Mouse (Mus musculus) adrenal gland, postnatal 14 days (tissue): ENCODE measurements around the gene Tsfm. TPM values are rescaled to one million over a fixed set of nuclear protein-coding genes. Genes with fewer than 3 reads are reported as not detected.
"Not testable (repeated sequence)": the region's sequence is repeated elsewhere in the genome, so short reads cannot be mapped to it uniquely, and the experiment has no call there.

Source experiments
- DNase-seq: peaks from one replicate; pipeline ENCODE4 v3.0.0; 2021; ENCODE audit warnings: mixed read lengths
- long read RNA-seq, 2 experiments: library from polyadenylated mRNA; stranded (forward); transcript quantifications; one replicate each; pipeline ENCODE4 v2.0.0; 2021
- total RNA-seq: library from RNA; stranded (reverse); gene quantifications from 2 replicates; pipeline ENCODE4 v1.2.3, GENCODE M21; 2021

Gene Tsfm
- 57.6 and 58.7 TPM in 2 replicates for total RNA-seq
- long read RNA-seq, experiment 1, transcript Tsfm-201 (6 exons, 1,206 nt) = major isoform, 116 of 124 reads
- long read RNA-seq, experiment 1, partial matches to known transcripts = 0 of 124 reads
- long read RNA-seq, experiment 1, other reads (novel, unspliced or antisense) = 7 of 124 reads
- long read RNA-seq, experiment 2, transcript Tsfm-201 (6 exons, 1,206 nt) = major isoform, 77 of 92 reads
- long read RNA-seq, experiment 2, partial matches to known transcripts = 3 of 92 reads
- long read RNA-seq, experiment 2, other reads (novel, unspliced or antisense) = 11 of 92 reads

DNA sequence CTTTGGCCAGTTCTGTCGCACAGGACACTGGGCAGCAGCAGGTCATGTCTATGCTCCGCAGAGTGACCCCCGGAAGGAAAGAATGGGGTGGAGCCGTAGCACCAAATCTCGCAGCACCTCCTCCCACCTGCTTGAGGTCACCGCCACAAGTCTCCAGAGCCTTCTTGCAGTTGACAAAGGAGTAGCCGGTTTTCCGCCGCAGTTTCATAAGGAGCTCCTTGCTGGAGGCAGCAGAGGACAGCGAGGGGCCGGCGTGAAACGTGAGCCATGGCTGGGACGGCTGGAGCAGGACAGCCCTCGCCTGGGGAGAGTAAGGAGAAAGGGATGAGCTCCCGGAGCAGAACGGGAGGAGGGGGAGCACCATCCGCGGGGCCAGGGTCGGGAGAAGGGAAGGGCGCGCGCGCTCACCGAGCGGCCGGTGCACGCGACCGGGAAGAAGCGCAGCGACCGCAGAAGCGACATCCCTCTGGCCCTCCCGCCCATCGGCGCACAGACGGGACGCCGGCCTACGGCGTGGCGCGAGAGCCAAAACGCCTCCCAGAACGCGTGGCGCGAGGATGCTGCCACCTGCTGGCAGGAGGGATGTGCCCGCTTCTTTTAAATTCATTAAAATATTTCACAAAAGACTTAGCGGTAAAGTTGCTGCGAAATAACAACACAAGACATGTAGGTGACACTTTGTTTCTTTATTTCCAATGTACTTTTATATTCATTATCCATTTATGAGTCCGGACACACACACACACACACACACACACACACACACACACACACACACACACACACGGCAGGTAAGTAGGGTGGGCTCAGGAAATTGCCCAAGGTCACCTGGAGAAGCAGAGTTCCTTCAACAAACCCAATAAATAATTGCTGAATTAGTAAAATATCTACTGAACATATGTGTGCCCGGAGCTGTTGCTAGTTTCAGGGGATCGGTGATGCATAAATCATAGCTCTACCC, at the start of gene Tsfm:
TSS of gene Tsfm (minus strand) at position 505 of the 961 bp plus-strand sequence.
- peak; percentile 96 for DNase-seq

DNA sequence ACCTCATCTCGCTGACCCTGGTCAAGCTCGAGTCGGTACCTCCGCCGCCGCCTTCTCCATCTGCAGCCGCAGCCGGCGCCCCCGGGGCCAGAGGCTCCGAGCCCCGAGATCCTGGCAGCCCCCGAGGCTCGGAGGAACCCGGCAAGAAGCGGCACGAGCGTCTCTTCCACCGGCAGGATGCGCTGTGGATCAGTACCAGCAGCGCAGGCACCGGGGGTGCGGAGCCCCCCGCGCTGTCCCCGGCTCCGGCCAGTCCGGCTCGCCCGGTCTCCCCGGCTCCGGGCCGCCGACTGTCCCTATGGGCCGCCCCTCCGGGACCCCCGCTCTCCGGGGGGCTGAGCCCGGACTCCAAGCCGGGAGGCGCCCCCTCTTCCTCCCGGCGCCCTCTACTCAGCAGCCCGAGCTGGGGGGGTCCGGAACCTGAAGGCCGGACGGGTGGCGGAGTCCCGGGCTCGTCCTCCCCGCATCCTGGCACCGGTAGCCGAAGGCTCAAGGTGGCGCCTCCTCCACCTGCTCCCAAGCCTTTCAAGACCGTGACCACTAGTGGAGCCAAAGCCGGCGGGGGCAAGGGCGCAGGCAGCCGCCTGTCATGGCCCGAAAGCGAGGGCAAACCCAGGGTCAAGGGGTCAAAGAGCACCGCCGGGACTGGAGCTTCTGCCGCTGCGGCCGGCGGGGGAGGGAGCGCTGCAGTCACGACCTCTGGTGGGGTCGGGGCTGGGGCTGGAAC, 49.2 kb upstream of the Tsfm start:
- DNase-seq = no peak

DNA sequence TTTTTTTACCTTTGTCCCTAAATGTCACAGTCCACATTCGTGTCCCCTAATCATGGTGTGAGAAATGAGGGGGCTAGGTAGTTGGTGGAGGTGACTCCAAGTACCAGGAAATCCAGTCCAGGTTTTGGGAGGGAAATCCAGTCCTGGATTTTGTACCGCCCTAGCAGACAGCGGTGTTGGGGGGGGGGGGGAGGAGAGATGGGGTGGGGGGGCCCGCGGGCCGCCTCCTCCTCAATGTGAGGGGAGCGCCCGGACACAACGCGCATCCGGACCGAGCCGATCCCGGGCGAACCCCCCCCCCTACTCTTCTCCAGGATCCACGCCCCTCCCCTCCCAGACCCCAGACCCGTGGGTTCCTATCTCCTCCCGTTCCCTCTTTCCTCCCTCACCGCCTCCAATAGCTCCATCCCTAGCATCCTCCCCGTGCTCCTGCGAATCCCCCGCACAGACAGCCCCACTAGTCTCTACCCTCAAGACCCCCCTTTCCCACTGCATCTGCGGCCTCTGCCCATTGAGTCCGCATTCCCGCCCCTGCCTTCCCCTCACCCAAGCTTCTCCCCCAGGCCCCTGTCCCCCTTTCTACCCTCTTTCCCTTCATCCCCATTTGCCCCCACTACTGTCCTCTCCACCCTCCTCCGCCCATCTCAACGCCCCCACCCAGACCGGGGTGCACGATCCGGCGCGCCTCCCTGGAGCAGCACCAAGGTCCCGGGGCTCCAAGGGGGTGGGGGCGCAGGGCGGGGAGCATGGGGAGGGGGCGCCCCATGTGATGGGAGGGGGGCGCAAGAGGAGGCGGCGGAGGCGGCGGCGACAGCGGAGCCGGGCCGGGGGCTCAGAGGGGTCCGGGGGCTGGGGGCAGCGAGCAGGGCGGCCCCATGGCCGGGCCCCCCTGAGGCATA, 48.3 kb upstream of the Tsfm start:
- DNase-seq = peak; percentile 56

DNA sequence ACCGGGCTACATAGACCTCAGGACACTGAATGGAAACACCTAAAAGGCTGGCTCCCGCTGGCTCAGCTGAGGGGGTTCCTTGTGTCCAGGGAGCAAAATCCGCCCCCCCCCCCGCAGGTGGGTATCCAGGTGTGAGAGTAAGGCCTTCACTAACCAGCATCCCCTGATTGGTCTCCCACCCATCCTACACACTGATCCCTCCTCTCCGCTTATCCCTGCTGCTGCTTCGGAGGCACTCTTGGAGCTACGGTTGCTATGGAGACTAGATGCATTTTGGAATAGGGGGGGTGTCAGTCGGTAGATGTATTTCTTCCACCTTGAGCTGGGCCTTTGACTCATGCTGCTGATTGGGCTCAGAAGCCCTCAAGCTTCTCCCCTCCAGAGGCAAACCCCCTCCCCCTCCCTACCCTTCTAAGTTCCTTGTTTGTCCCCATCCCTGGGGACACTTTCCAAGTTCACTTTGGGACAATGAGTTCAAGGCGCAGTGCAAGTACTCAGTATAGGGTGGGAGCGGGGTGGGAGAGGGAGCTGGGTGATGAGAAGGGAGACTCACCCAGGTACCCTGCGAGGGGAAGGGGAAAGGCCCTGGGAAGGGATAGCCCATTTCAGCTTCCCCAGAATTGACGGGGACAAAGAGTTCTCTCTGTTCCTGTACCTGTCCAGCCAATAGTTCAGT, 47.5 kb upstream of the Tsfm start:
- no peak for DNase-seq

DNA sequence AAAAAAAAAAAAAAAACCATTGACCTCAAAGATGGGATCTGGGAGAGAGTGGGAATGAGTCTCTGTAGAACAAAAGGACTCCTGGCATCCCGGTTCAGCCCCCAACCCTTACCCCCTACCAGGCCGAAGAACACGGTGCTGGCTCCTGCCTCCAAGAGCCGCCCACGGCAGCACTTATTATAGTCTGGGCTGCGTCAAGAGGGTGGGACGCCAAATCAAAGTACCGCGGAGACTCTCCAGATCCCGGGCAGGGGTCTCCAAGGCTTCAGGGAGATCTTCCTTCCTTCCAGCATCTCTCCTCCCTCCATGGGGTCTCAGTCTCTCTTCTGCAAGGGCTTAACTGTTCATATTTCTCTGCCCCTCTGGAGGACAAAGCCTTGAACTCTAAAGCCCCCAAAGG, 46.9 kb upstream of the Tsfm start:
- DNase-seq = no peak

DNA sequence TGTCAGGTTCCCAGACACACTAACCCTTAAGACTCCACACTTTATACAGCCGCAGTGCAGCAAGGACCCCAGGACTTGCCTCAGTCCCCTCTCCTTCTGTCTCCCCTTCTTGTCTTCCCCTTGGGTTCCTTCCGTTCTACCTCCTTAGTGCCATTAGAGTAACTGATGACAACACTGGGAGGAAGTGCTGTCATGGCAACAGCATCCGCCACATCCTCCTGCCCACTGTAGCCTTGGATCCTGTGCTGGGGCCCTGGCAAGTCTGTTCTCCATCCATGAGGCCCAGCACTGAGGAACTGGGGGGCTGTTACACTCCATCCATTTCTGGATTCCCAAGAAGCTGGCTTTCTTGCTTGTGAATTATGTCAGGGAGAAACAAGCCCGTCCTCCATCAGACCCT, 45.4 kb upstream of the Tsfm start:
- DNase-seq = no peak

DNA sequence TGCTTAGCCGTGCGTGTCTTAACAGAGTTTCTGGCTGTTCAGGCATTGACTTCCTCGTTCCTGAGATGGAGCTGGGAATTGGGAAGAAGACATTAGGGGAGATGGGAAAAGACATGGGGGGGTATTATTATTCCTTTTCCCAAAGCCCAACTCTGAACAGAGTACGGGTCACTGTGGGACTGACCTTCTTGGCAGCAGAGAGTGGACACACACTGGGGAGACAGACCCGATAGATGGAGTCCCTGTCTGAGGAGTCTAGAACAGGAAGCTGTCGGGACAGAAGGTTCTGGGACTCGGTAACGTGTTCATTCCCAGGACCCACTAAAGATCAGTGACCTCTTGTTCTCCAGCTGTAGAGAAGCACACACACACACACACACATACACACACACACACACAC, 45.0 kb upstream of the Tsfm start:
- DNase-seq = no peak

DNA sequence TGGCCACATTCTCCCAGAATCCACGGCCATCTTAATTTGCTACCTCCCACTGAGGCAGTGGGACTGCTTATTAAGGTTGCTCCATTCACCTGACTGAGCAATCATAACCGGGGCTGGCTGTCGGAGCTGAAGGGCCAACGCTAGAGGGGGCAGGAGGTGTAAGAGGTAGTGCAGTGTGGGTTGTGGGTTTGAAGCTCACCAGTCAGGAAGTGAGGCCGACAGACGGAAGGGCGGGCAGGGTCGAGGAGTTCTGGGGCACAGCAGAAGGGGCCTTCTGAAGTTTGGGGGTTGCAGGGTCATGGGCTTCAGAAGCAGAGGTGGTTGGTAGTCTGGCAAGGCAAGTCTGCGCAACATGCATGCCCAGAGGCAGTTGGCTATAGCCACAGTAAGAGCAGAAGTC, 44.4 kb upstream of the Tsfm start, which contains the start of gene Agap2:
TSS of gene Agap2 (plus strand) at position 205 of the 400 bp plus-strand sequence.
- DNase-seq = no peak

DNA sequence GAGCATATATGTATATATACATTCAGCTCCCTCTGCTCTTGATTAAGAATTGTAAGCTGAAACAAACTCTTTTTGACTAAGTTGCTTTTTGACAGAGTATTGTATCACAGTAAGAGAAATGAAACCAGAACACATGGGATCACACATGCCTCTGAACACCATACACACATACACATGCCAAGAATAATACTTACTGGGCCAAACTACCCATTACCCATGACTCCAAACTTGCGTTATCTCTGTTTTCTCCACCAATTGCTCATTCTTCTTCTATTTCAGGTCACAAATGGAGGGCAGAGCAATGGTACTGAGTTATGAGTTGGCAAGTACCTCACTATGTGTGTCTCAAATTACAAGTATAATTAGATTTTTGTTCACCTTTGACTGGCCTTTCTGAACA, 43.3 kb upstream of the Tsfm start:
- DNase-seq = no peak

DNA sequence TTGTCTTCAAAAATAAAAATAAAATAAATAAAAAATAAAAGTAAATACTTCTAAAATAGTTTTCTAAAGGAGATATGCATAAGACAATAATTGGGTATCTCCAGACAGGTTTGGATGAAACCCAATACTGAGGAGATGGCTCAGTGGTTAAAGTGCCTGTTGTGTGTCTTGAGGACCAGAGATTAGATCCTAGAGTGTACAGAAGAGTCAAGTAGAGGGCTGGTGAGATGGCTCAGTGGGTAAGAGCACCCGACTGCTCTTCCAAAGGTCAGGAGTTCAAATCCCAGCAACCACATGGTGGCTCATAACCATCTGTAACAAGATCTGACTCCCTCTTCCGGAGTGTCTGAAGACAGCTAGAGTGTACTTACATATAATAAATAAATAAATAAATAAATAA, 42.3 kb upstream of the Tsfm start:
- not testable (repeated sequence) for DNase-seq

DNA sequence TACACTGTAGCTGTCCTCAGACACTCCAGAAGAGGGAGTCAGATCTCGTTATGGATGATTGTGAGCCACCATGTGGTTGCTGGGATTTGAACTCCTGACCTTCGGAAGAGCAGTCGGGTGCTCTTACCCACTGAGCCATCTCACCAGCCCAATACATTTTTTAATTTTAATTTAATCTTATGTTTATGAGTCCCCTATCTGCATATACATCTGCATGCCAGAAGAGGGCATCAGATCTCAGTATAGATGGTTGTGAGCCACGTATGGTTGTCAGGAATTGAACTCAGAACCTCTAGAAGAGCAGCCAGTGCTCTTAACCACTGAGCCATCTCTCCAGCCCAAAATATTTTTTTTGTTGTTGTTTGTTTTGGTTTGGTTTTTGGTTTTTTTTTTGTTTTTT, 41.6 kb upstream of the Tsfm start:
- DNase-seq = not testable (repeated sequence)

DNA sequence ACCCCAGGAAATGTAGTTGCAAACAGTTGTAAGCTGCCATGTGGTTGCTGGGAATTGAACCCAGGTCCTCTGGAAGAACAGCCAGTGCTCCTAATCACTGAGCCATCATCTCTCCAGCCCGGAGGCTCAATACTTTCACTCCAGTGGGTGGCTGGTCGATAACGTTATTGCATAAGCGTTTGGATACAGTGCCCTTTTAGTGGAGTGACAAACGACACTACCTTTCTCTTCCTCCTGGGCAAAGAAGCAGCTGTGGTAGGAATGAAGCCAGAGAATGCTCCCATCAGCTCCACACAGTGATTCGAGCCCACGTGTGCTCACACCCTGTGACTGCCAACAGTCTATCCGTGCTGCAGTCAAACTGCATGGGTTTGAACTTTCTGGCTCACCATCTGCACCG, 40.6 kb upstream of the Tsfm start:
- no peak for DNase-seq

DNA sequence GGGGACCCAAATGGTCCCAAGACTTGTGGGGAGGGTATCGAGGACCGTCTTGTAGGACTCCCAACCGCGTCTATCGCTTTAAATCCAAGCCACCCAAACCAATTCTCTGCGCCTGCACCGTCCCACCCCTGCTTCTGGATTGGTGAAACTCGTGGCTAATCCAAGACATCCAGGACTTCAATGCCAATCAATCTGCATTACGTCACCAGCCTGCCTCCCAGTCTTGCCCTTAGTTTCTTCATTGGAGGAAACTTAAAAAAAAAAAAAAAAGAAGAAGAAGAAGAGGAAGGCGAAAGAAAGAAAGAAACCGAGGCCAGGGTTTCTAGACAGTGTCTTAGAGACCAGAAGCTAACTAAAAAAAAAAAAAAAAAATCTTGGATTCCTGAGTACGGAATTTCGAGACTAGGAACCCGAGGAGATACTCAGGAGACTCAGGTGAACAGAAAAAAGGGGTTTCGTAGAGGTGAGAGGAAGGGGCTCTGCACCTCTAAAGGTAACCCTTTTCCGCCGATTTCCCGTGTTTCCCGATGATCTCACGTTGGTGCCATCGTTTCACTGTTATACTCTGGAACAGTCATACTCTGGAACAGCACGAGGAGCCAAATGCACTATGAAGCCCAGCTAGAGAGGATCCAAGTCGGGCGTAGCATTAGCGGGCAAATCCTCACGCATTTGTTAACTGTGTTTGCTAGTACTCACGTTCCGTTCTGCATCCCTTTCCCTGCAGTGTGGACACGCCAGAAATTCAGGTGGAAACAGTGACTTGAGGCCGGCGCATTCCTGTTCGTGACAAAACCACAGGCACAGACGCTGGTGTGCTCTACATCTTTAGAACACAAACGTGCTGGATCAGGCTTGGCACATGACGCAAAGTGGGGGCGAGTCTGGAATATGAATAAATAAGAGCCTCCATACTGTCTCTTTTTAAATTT, 39.8 kb upstream of the Tsfm start, which contains the start of gene Tspan31:
TSS of gene Tspan31 (minus strand) at position 75 of the 932 bp plus-strand sequence.
- DNase-seq = peak; percentile 94

DNA sequence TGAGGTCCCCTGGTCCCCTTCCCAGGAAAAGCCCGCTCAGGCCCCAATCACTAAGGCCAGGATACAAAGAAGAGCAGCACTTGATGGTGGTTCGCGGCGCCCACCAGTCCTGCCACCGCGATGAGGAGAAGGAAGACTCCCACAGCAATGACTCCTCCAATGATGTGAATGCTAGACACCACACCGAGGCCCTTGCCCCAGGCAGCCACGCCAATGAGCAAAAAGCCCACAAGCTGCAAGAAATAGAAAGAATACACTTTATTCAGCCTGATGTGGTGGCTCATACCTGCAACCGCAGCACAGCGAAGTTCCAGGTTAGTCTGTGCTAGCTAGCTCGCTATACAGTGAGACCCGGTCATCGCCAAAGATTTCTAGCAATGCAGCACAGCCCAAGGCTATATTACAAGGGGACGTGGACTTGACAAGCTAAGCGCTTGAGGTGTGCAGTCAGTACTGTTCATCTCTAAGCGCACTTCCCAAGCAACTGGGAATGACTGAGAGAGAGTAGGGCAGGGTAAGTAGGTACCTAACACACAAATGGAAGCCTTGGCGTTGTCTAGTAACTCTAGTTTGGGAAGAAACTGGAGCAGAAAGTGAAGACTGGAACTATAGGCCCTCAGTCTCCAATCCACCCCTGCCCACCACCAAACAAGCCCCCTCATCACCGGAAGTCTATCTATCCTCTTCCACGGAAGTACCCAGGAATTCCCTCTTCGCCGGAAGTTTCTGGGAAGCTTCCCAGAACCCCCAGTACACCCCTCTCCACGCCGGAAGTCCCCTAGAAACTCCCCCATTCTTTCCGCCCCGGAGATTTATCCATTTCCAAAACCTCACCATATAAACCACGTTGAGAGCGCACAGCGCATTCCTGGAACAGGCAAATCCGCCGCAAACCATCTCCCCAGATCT, 38.9 kb upstream of the Tsfm start:
- DNase-seq = no peak

DNA sequence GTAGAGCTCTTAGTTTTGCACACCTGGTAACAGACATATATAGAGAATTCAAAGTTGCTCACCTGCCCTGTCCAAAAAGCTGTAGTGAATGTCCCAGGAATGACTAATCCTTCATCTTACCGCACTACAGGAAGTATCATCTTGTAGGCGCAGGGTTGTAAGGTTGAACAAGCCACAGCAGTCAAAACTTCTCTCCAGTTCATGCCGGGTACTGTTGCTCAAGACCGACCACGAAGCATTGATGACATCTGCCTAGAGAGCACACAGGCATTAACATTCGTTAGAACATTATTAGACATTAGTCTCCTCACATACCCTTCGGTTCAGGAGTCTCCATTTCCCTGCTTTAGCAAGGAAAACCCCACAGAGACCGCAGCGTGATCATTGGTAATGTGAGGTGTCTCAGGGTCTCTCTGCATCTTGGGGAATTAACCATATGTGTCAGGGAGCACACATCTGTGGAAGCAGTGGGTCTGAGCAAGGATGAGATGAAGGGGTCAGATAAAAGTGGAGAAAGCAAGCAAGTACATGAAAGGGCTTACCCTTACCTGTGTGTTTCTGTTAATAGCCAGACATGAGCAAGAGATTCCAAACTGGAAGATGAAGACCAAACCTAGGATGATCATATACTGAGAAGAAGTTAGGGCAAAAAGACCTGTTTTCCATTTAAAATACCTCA, 37.9 kb upstream of the Tsfm start:
- no peak for DNase-seq

DNA sequence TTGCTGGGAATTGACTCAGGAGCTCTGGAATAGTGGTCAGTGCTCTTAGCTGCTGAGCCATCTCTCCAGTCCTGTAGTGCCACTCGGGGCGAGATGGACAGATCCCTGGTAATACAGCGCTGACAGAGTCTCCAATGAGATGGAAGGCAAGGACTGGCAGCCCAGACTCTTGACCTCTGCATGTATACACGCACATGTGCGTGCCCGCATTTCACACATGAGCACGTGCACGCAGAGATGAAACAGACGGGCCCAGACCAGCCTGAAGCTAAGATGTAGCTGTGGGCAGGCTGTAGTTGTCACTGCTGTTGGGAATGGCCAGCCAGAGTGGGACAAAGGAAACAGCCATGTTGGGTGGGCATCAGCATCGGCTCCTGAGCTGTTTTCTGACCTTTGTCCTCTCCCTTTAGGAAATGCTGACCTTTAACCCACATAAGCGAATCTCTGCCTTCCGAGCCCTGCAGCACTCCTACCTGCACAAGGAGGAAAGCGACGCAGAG, 35.9 kb upstream of the Tsfm start:
- no peak for DNase-seq

DNA sequence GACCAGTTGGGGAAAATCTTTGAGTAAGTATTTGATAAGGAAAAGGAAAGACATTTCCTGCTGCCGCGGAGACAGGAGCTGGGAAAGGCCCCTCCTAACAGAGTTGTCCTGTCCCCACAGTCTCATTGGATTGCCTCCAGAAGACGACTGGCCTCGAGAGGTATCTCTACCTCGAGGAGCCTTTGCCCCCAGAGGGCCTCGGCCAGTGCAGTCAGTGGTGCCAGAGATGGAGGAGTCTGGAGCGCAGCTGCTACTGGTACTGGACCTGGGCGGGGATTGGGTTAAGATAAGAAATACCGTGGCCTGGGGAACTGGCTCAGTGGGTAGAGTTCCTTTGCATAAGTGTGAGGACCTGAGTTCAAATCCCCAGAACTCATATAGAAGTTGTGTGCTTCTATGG, 35.3 kb upstream of the Tsfm start:
- DNase-seq = no peak
